Mouse (Mus musculus): ENCODE data around the gene Zfp653.

Zfp653 gene

DNA sequence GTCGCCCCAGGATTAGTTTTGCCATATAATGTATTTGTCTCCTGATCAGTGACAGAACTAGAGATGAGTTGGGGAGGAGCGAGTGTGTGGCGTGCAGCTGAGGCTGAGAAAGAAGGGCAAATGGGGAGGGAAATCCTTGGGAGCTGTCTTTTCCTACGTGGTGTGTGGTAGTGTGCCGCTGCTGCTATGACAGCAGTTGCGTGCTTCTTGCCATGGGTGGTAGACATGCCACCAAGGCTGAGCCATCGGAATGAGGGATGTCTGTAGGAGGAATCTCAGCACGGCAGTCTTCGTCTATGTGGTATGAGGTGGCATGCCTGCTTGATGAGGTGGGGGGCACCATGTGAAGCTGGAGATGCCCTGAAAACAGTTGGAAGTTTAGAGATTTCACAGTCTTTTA is 40.8 kb downstream of the Zfp653 start:
- WGBS: 62% methylated on average over 9 of the region's 9 CpGs

DNA sequence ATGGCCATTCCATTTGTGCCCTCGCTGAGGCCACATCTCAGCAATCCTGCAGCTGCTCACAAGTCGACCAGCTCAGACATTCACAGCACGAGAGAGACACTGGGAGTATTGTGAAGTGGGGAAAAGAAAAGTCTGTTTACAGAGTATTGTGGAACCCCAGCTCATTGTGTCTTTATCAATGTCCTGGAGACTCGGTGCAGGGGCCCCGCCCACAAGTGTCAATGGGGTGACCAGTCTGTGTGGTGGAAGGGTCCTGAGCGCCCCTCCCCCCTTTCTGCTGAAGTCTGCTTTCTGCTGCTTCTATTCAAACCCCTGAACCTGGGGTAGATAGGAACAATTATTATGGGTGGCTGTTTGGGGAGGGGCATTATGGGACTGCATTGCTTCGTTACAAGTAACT is 42.7 kb downstream of the Zfp653 start:
- 32% methylated on average over 7 of the region's 7 CpGs for WGBS

DNA sequence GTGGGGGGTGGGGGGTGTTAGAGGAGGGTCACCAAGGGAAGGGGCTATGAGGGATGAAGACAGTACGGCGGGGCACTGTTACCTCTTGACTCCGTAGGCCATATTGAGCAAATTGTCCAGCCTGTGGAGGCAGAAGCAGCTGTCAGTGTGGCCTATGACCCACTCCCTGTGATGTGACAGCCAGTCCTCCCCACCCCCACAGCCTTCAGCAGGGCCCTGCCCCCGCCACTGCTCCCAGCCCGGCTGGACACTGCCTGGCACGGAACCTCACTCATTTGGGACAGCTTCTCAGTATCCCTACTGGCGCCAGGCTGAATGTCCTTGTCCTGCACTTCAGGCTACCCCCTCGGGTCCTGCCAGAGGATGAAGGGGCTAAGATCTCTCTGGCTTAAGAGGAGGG is 46.6 kb downstream of the Zfp653 start:
- 61% methylated on average over 8 of the region's 8 CpGs for WGBS

DNA sequence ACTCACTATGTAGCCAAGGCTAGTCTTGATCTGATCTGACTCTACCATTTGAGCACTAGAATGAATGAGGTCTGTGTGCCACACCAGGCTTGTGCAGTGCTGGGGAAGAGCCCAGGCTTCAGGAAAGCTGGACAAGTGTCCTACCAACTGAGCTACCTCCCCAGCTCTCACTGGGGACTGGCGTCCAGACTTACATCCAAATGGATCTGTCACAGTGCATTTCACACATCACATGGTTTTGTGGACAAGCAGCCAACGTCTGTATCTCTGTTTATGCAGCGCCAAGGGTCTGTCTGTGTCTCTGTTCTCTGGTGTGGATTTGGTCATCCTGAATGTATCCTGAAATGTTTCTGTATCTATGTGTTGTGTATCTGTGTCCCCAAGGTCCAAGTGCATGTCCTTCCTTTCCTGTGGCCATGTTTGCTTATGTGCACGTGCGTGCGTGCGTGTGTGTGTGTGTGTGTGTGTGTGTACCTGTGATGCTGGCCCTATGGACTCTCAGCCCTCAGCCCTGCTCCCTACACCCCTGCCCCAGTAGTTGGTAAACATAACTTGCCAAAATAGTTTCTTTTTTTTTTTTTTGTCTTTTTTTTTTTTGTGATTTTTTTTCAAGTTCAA is 53.9 kb downstream of the Zfp653 start:
- WGBS: 60% methylated on average over 7 of the region's 7 CpGs

DNA sequence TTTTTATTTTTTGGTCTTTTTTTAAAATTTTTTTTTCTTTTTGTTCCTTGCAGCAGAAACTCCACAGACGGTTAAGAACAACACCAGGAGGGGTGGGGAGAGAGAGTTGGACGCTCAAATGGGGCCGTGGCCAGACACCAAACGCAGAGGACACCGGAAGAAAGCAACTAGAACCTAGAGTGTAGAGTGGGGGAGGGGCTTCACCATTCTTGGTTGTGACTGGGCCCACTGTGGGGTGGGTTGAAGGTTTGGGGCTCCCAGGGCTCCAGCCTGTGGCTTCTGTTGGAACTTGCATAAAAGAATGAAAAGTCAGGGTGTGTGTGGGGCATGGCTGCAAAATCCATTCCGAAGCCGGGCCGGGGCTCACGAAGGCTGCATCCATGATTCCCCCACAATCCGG is 54.9 kb downstream of the Zfp653 start:
- WGBS: 53% methylated on average over 10 of the region's 10 CpGs

DNA sequence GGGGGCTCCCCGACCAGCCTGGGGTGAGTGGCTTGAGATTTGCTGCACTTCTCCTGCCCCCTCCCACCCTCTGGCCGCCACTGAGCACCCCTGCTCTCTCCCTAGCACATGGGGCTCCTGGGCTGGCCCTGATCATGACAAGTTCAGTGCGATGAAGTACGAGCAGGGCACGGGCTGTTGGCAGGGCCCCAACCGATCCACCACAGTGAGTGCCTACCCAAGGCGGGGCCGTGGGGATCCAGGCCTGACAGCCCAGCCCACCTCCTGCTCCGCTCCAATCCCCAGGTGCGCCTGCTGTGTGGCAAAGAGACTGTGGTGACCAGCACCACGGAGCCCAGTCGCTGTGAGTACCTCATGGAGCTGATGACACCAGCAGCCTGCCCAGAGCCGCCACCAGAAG is 58.4 kb downstream of the Zfp653 start:
- 82% methylated on average over 13 of the region's 13 CpGs for WGBS

DNA sequence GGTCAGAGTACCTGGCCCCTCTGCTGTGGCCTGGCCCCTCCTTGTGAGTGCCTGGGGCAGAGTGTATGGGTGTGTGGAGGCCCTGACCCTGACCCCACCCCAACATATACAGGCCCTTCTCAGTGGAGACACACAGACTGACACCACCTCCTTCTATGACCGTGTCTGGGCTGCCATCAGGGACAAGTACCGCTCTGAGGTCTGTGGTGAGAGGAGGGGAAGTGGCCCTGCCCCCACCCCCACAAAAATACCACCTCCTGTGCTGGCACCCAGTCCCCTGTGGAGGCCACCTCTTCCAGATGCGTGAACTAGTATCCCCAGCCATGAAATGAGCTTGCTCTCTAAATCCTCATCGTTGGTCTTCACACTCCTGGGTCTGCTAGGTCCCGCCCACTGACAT is 60.1 kb downstream of the Zfp653 start:
- 60% methylated on average over 5 of the region's 5 CpGs for WGBS
